Mouse (Mus musculus) cerebellum, adult 2 months (tissue): ENCODE results near the gene Ankrd13d. TPM values are rescaled to one million over a fixed set of nuclear protein-coding genes. Genes with fewer than 3 reads are reported as not detected.

Experiments
- DNase-seq, 2 experiments: peaks; one replicate each; pipeline ENCODE4 v3.0.0; 2021
- H3K27ac ChIP-seq: fragments of 200-500 bp; 2 replicates; pipeline ENCODE4 v1.5.1; 2012; ENCODE audit warnings: low read length, control low read depth, inconsistent platforms; ENCODE audit not compliant: insufficient read depth
- H3K27me3 ChIP-seq: fragments of 200-500 bp; 2 replicates; pipeline ENCODE4 v1.6.1; 2012; ENCODE audit warnings: inconsistent platforms, mild to moderate bottlenecking, low read length, moderate library complexity; ENCODE audit not compliant: control insufficient read depth, insufficient read depth
- H3K4me1 ChIP-seq: fragments of 200-500 bp; 2 replicates; pipeline ENCODE4 v1.6.1; 2011; ENCODE audit warnings: low read length; ENCODE audit not compliant: control insufficient read depth, insufficient read depth
- H3K4me3 ChIP-seq: fragments of 200-500 bp; replicated peaks from 2 replicates; pipeline ENCODE3; 2011; ENCODE audit warnings: mild to moderate bottlenecking, low read depth, low read length, control low read depth; ENCODE audit not compliant: insufficient read depth
- CTCF ChIP-seq: fragments of 200-500 bp; IDR thresholded peaks from 2 replicates; pipeline ENCODE4 v1.5.1; 2011; ENCODE audit warnings: low read depth, mild to moderate bottlenecking, control low read depth, low read length, moderate library complexity, borderline replicate concordance; ENCODE audit not compliant: insufficient read depth
- POLR2A ChIP-seq: fragments of 200-500 bp; IDR thresholded peaks from 2 replicates; pipeline ENCODE4 v1.6.1; 2011; ENCODE audit warnings: low read length, control low read depth, borderline replicate concordance; ENCODE audit not compliant: insufficient read depth
- WGBS: fragments of 180-500 bp; shearing (Covaris S2); methylation state at CpG from one replicate; pipeline ENCODE4 v1.1.7; 2018; 5-methylcytosine and 5-hydroxymethylcytosine counted together
- polyA plus RNA-seq: library from polyadenylated mRNA; depleted of rRNA; stranded (reverse); fragments of >200 nt; gene quantifications from 2 replicates; pipeline ENCODE4 v1.2.3, GENCODE M21; 2012; rRNA removed

The Ankrd13d gene
- polyA plus RNA-seq, result 74.3 and 76.1 TPM in 2 replicates

- peak; percentile 45; the same call in 1 of the 2 replicates for TF ChIP-seq POLR2A
- TF ChIP-seq CTCF, result peak; percentile 84
- peaks cover 14% of the 10 kb centered on the region for H3K4me1 ChIP-seq
- peak within 1 kb of the TSS; percentile 32 for H3K27ac ChIP-seq
- DNase-seq, result peak; percentile 79 to 84
- no peaks in the 10 kb centered on the region for H3K27me3 ChIP-seq
- under 1% methylated on average over 50 of the region's 50 CpGs for WGBS
- H3K4me3 ChIP-seq, result peak within 1 kb of the TSS; percentile 74
These were observed at the start of gene Ankrd13d for GRCm38 (mm10) chr19:4282898-4283553. Gene Ankrd13d, minus strand, starts transcription at chr19:4283137.

GRCm38 (mm10) chr19:4332653-4333052, 49.7 kb upstream of the Ankrd13d start:
- DNase-seq, result peak; percentile 48 to 61
- Histone ChIP-seq H3K27ac (peak overlapping the region; percentile 63; the same call in 1 of the 2 replicates), H3K4me3 (peak overlapping the region; percentile 77), H3K4me1 (peaks cover 9% of the 10 kb centered on the region; the same call in 1 of the 2 replicates), H3K27me3 (no peaks in the 10 kb centered on the region)
- TF ChIP-seq POLR2A (no peak), CTCF (no peak)
- 0% methylated on average over 4 of the region's 4 CpGs for WGBS

GRCm38 (mm10) chr19:4331273-4331672, 48.3 kb upstream of the Ankrd13d start:
- Histone ChIP-seq H3K4me3 (no peak overlapping the region), H3K4me1 (peaks cover 9% of the 10 kb centered on the region; the same call in 1 of the 2 replicates), H3K27ac (no peak overlapping the region), H3K27me3 (no peaks in the 10 kb centered on the region)
- TF ChIP-seq CTCF (no peak), POLR2A (no peak)
- WGBS, result 76% methylated on average over 3 of the region's 3 CpGs
- DNase-seq, result no peak

- no peak for DNase-seq
- H3K4me3 ChIP-seq, result no peak overlapping the region
- no peaks in the 10 kb centered on the region for H3K27me3 ChIP-seq
- 90% methylated on average over 2 of the region's 2 CpGs for WGBS
- TF ChIP-seq POLR2A, result no peak
- TF ChIP-seq CTCF, result no peak
- H3K4me1 ChIP-seq, result peaks cover 9% of the 10 kb centered on the region; the same call in 1 of the 2 replicates
- no peak overlapping the region for H3K27ac ChIP-seq
These were observed 47.7 kb upstream of the Ankrd13d start for GRCm38 (mm10) chr19:4330603-4331002.

- Histone ChIP-seq H3K27me3 (no peaks in the 10 kb centered on the region), H3K27ac (no peak overlapping the region), H3K4me1 (peaks cover 3% of the 10 kb centered on the region; the same call in 1 of the 2 replicates), H3K4me3 (no peak overlapping the region)
- TF ChIP-seq CTCF (no peak), POLR2A (no peak)
- no peak for DNase-seq
- 92% methylated on average over 8 of the region's 8 CpGs for WGBS
These were observed 45.9 kb upstream of the Ankrd13d start for GRCm38 (mm10) chr19:4328737-4329304.

GRCm38 (mm10) chr19:4326881-4327280, 43.9 kb upstream of the Ankrd13d start:
- DNase-seq, result peak; percentile 55 to 70
- 2% methylated on average over 1 of the region's 1 CpGs for WGBS
- Histone ChIP-seq H3K27me3 (no peaks in the 10 kb centered on the region), H3K27ac (no peak overlapping the region), H3K4me3 (no peak overlapping the region), H3K4me1 (peaks cover 4% of the 10 kb centered on the region; the same call in 1 of the 2 replicates)
- TF ChIP-seq CTCF (no peak), POLR2A (no peak)

GRCm38 (mm10) chr19:4326106-4326505, 43.2 kb upstream of the Ankrd13d start:
- H3K27me3 ChIP-seq, result no peaks in the 10 kb centered on the region
- peaks cover 2% of the 10 kb centered on the region; the same call in 1 of the 2 replicates for H3K4me1 ChIP-seq
- no peak for DNase-seq
- H3K27ac ChIP-seq, result no peak overlapping the region
- TF ChIP-seq POLR2A (no peak), CTCF (no peak)
- no peak overlapping the region for H3K4me3 ChIP-seq
- WGBS, result 77% methylated on average over 3 of the region's 3 CpGs

GRCm38 (mm10) chr19:4322134-4322533, 39.2 kb upstream of the Ankrd13d start:
- no peak for DNase-seq
- H3K27me3 ChIP-seq, result no peaks in the 10 kb centered on the region
- no peak for TF ChIP-seq CTCF
- TF ChIP-seq POLR2A, result no peak
- H3K4me1 ChIP-seq, result peaks cover 18% of the 10 kb centered on the region
- WGBS, result 86% methylated on average over 3 of the region's 3 CpGs
- no peak overlapping the region for H3K27ac ChIP-seq
- no peak overlapping the region for H3K4me3 ChIP-seq
